Mouse (Mus musculus) embryonic facial prominence, embryonic 10.5 days (tissue): ENCODE measurements around the gene Fam19a2. TPM values are rescaled to one million over a fixed set of nuclear protein-coding genes. Genes with fewer than 3 reads are reported as not detected.

Experiments
- DNase-seq: peaks from one replicate; pipeline ENCODE4 v3.0.0-alpha.2; 2017; ENCODE audit warnings: low spot score
- H3K27ac ChIP-seq: fragments of 300-500 bp; sonication (generic); replicated peaks from 2 replicates; pipeline ENCODE4 v1.5.1; 2016; ENCODE audit warnings: mild to moderate bottlenecking
- H3K27me3 ChIP-seq: fragments of 300-500 bp; sonication (generic); replicated peaks from 2 replicates; pipeline ENCODE4 v1.6.1; 2016; ENCODE audit warnings: low read depth, mild to moderate bottlenecking; ENCODE audit not compliant: poor library complexity, severe bottlenecking
- H3K36me3 ChIP-seq: fragments of 300-500 bp; sonication (generic); replicated peaks from 2 replicates; pipeline ENCODE4 v1.6.1; 2016; ENCODE audit warnings: mild to moderate bottlenecking, moderate library complexity
- H3K4me1 ChIP-seq: fragments of 300-500 bp; sonication (generic); 2 replicates; pipeline ENCODE4 v1.6.1; 2016
- H3K4me3 ChIP-seq: fragments of 300-500 bp; sonication (generic); 2 replicates; pipeline ENCODE4 v1.5.1; 2016; ENCODE audit warnings: mild to moderate bottlenecking, moderate library complexity
- H3K9me3 ChIP-seq: fragments of 300-500 bp; sonication (generic); 2 replicates; pipeline ENCODE4 v1.6.1; 2016; ENCODE audit warnings: mild to moderate bottlenecking
- WGBS: fragments of 180-500 bp; shearing (Covaris S2); methylation state at CpG from one replicate; pipeline ENCODE4 v1.1.7; 2016; 5-methylcytosine and 5-hydroxymethylcytosine counted together
- polyA plus RNA-seq: library from polyadenylated mRNA; unstranded; fragments of >200 nt; fragmentation: Nextera tagmentation; extraction: Ambion mirVana; gene quantifications from 2 replicates; pipeline ENCODE4 v1.2.1, GENCODE M21; 2016

Gene Fam19a2
- polyA plus RNA-seq, 1 experiment from 2014 or later = 5.1 TPM

DNA sequence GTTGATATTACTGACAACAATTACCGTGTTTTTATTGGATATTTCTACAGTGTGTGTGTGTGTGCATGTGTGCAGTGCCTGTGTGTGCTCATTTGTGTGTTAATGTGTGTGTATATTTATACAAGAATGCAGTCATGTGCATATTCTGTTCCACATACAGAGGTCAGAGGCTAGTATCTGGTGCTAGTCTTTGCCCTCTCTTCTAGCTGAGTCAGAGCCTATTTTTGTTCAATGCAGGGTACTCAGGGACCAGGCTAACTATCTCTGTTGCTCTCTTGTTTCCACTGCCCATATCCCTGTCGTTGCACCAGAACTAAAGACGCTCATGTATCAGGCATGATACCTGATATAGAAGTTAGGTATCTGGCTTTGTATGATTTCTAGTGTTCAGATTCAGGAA, 251.0 kb downstream of the Fam19a2 start:
- 89% methylated on average over 3 of the region's 3 CpGs for WGBS
- H3K4me1 ChIP-seq = no peaks in the 10 kb centered on the region
- no peak overlapping the region for H3K4me3 ChIP-seq
- H3K36me3 ChIP-seq = no peaks in the 10 kb centered on the region
- H3K27ac ChIP-seq = no peak overlapping the region
- H3K9me3 ChIP-seq = no peaks in the 10 kb centered on the region
- H3K27me3 ChIP-seq = no peaks in the 10 kb centered on the region
- no peak for DNase-seq

DNA sequence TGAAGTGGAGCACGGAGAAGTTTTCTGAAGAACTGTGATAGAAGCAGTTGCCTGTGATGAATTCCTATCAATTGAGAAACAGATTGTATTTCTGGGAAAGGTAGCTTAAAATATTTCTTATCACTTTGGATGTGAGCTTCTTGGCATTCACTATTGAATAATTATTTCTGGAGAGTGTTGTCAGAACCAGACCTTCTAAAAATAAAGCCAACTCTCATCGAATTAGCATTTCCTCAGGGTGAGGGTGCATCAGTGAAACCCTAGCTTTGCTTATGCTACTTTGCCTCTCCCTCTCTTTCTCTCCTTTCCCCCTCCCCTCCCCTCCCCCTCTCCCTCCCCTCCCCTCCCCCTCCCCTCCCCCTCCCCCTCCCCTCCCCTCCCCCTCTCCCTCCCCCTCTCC, 256.8 kb downstream of the Fam19a2 start:
- 88% methylated on average over 2 of the region's 2 CpGs for WGBS
- Histone ChIP-seq H3K4me3 (no peak overlapping the region), H3K9me3 (peaks cover 7% of the 10 kb centered on the region), H3K27ac (no peak overlapping the region), H3K4me1 (no peaks in the 10 kb centered on the region), H3K36me3 (no peaks in the 10 kb centered on the region), H3K27me3 (no peaks in the 10 kb centered on the region)
- DNase-seq = no peak

DNA sequence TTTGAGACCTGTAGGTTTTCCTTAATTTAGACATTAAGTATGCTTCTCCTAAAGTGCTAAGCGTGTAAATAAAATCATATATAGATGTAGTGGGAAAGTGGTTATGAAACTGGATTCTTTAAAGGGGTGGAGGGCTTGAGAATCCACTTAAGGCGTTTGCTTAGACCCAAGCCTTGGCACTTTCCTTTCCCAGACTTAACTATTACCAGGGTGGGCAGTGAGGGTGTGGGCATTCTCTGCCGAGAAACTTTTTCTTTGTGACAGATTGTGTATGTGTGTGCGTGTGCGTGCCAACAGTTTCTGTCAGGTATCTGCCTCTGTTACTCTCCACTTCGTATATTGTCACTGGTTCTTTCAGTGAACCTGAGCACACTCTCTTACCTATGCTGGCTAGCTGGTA, 257.4 kb downstream of the Fam19a2 start:
- Histone ChIP-seq H3K9me3 (peaks cover 7% of the 10 kb centered on the region), H3K27me3 (no peaks in the 10 kb centered on the region), H3K4me3 (no peak overlapping the region), H3K4me1 (no peaks in the 10 kb centered on the region), H3K27ac (no peak overlapping the region), H3K36me3 (no peaks in the 10 kb centered on the region)
- DNase-seq = no peak
- 94% methylated on average over 6 of the region's 6 CpGs for WGBS

DNA sequence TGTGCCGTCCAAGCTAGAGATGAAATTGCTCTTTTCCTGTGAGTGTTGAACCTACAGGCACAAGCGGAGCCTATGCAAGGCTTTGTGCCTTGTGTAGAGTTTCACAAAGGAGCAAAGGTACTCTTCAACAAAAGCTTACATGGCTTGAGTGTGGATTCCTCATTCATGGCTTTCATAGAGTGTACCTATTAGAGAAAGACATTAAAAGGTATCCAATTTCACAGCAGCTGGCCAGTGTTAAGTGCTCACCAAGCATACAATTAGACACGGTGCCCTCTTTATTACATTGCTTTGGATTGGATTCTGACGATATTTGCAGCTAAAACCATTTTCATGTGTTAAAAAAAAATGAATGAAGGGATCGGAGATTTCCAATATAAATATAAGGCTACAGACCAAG, 261.6 kb downstream of the Fam19a2 start:
- H3K27me3 ChIP-seq = no peaks in the 10 kb centered on the region
- no peaks in the 10 kb centered on the region for H3K36me3 ChIP-seq
- H3K27ac ChIP-seq = no peak overlapping the region
- peaks cover 7% of the 10 kb centered on the region for H3K9me3 ChIP-seq
- no peak overlapping the region for H3K4me3 ChIP-seq
- no peaks in the 10 kb centered on the region for H3K4me1 ChIP-seq
- no peak for DNase-seq
- WGBS = 67% methylated on average over 5 of the region's 5 CpGs

DNA sequence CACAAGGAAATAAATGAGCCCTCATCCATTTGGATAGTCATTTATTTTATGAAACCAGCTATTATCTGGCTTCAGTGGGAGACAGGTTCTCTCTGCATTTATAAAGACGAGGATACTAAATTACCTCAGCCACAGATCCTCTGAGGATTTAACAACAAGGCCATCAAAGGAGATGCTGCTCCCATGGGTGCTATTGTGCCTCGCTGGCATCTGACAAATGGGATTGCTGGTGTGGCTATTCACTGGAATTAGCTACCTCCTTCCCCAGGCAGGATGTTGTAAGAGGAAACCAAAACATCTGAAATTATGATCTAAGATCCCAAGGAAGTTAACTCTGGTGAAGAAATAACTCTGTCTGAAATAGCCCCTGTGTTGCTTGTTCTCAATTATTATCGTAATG, 262.3 kb downstream of the Fam19a2 start:
- DNase-seq = no peak
- H3K4me3 ChIP-seq = no peak overlapping the region
- no peaks in the 10 kb centered on the region for H3K4me1 ChIP-seq
- H3K27ac ChIP-seq = no peak overlapping the region
- H3K9me3 ChIP-seq = peaks cover 7% of the 10 kb centered on the region
- 66% methylated on average over 3 of the region's 3 CpGs for WGBS
- no peaks in the 10 kb centered on the region for H3K27me3 ChIP-seq
- no peaks in the 10 kb centered on the region for H3K36me3 ChIP-seq

DNA sequence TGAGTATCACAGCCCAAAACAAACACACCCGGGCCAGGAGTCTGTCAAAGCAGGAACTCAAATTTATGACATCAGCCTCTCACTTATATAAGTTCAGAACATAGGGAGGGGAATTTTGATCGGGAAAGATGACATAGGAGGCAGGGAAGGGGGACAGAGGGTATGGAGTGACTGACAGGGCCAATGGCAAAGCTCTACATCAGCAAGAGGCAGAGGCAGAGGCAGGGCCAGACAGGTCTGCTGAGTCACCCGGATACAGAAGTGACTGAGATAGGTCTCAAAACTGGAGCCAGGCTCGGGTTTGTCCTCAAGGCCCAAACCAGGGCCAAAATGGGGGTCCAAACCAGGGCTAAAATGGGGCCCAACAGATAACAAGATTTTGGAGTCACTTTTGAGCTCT, 272.3 kb downstream of the Fam19a2 start:
- WGBS = 78% methylated on average over 4 of the region's 4 CpGs
- Histone ChIP-seq H3K36me3 (no peaks in the 10 kb centered on the region), H3K27me3 (no peaks in the 10 kb centered on the region), H3K4me1 (no peaks in the 10 kb centered on the region), H3K27ac (no peak overlapping the region), H3K4me3 (no peak overlapping the region), H3K9me3 (no peaks in the 10 kb centered on the region)
- no peak for DNase-seq

DNA sequence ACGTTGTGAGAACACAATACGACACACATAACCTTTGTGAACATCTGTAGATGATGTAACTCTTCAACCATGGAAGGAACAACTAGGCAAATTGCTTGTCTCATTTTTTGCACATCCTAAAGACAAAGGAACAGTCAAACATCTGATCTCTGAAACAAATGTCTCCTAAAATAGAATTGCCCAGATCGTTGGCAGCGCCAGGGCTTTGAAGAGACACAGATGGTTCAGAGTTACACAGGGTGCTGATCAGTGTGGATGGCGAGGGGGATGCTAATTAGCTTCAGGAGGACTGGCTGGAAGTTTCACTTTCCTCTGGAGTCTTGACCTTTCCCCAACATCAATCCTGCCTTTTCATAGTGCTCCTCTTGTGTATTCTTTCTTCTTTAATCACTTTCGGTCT, 284.6 kb downstream of the Fam19a2 start:
- H3K4me3 ChIP-seq = no peak overlapping the region
- H3K4me1 ChIP-seq = no peaks in the 10 kb centered on the region
- WGBS = 72% methylated on average over 6 of the region's 6 CpGs
- no peak overlapping the region for H3K27ac ChIP-seq
- no peak for DNase-seq
- H3K27me3 ChIP-seq = no peaks in the 10 kb centered on the region
- no peaks in the 10 kb centered on the region for H3K9me3 ChIP-seq
- H3K36me3 ChIP-seq = no peaks in the 10 kb centered on the region

DNA sequence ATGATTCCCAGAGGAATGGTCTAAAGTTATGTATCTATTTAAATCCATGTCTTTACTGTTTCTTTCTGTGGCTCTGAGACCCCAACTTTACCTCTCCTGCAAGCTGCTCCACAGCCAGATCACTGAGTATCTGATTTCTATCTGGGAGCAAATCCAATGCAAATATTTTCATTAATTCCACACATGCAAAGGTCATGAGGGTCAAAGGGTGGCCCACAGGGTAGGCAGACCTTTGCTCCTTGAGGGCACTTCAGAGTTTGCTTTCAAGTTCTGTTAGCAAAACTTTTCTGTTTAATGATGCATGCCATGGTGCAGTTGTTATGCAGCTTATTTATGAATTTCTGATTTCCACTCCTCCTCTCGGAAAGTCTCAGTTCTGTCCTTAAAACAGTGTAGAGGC, 303.9 kb downstream of the Fam19a2 start:
- H3K36me3 ChIP-seq = no peaks in the 10 kb centered on the region
- 38% methylated on average over 1 of the region's 1 CpGs for WGBS
- H3K27ac ChIP-seq = no peak overlapping the region
- peaks cover 36% of the 10 kb centered on the region for H3K4me1 ChIP-seq
- peak; percentile 54 for DNase-seq
- H3K4me3 ChIP-seq = no peak overlapping the region
- no peaks in the 10 kb centered on the region for H3K27me3 ChIP-seq
- no peaks in the 10 kb centered on the region for H3K9me3 ChIP-seq

DNA sequence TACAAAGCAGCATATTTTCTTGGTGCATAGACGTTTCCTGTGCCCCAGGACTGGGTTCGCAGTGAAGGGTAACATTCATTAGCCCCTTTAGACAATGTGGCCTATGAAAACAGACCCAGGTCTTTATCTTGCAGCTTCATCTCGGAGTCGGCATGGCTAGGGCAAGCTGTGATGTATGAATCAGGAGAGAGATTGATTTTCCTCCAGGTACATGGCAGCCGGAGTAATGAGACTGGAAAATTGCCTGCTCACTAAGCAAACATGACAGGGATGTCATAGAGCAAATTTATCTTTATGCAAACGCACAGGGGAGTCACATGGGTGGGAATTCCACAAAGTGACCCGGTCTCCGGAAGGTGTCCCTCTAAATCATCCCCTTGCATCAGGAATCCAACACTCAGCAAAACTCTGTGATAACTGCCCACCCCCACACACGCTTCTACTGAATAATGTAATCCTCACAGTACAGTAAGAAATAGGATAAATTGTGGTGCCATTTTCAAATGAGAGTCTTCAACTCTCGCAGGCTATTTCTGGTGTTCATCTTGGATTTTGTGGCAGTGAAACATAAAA, 306.9 kb downstream of the Fam19a2 start:
- Histone ChIP-seq H3K27ac (no peak overlapping the region; the same call in 1 of the 2 replicates), H3K4me1 (peaks cover 42% of the 10 kb centered on the region), H3K27me3 (no peaks in the 10 kb centered on the region), H3K36me3 (no peaks in the 10 kb centered on the region), H3K4me3 (no peak overlapping the region), H3K9me3 (no peaks in the 10 kb centered on the region)
- no peak for DNase-seq
- WGBS = 60% methylated on average over 10 of the region's 10 CpGs

DNA sequence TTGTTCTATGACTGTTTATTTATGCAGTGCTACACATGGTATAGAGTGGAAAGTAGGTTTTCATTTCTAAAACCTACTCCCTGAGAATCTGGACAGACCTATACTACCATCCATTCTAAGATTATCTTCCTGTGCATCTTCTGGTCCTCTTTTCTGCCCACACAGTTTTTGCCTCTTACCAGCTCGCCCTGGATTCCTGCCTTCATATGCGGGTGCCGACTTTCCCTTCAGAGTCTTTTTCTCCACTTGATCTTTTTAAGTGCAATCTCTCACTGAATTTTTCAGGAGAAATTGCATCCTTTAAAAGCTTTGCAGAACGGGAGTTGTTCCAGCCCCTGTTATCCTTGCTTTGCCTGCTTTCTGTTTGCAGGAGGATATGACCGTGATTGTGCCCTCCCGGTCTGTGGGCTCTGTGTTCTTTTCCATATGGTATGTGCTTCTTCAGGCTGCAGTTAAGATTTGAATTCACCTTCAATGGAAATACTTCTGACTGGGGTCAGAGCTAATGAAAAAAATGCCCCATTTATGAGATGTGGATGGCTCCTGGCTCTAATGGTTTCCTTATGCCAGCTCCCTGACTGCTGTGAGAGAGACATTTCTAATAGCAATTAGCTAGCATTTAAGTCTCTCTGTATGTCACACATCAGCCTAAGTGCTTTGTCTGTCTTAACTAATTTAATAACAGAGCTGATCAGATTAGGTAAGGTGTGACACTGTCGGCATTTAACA, 308.7 kb downstream of the Fam19a2 start:
- Histone ChIP-seq H3K4me1 (peaks cover 41% of the 10 kb centered on the region), H3K9me3 (no peaks in the 10 kb centered on the region), H3K27me3 (no peaks in the 10 kb centered on the region), H3K4me3 (no peak overlapping the region), H3K36me3 (no peaks in the 10 kb centered on the region), H3K27ac (peak overlapping the region; percentile 59)
- peak; percentile 52 for DNase-seq
- 53% methylated on average over 7 of the region's 7 CpGs for WGBS

DNA sequence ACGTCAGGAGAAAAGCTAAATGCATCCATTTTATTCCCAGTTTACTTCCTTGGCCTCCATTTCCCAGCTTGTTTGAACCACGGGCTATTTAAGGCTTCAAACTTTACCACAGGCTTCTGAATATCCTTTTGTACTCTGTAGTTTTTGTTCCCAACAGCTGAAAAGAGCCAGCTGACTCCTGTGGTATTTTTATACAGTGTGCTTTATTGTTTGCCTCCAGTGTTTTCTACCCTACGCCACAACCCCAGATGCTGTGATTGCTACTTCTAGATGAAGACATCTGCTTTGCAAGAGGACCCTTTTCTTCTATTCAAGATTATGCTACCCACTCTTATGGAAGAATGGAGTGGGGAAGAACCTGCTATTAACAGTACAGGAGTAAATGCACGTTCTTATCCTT, 314.0 kb downstream of the Fam19a2 start:
- peaks cover 4% of the 10 kb centered on the region for H3K4me1 ChIP-seq
- no peaks in the 10 kb centered on the region for H3K36me3 ChIP-seq
- H3K4me3 ChIP-seq = no peak overlapping the region
- H3K27me3 ChIP-seq = no peaks in the 10 kb centered on the region
- H3K27ac ChIP-seq = no peak overlapping the region
- WGBS = 80% methylated on average over 4 of the region's 4 CpGs
- no peak for DNase-seq
- H3K9me3 ChIP-seq = no peaks in the 10 kb centered on the region

DNA sequence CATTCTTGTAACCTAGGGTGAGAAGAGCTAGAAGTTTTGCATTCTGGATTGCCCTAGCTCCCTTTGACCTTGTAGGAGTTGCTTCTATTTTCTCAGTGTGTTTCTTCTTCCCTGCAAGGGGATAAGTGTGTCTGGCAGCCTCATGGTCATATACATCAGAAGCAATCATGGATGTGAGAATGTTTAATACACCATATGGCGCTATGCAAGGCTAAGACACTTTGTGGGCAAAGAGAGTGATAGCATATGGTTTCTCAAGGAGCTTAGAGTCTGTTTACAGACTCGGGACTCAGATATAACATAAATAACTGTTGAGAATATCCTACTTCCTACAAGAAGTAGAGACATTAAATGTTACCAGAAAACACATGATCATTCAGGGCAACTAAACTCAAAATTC, 315.2 kb downstream of the Fam19a2 start:
- Histone ChIP-seq H3K9me3 (no peaks in the 10 kb centered on the region), H3K36me3 (no peaks in the 10 kb centered on the region), H3K4me1 (peaks cover under 1% of the 10 kb centered on the region; the same call in 1 of the 2 replicates), H3K27me3 (no peaks in the 10 kb centered on the region), H3K4me3 (no peak overlapping the region), H3K27ac (no peak overlapping the region)
- 76% methylated on average over 2 of the region's 2 CpGs for WGBS
- no peak for DNase-seq

DNA sequence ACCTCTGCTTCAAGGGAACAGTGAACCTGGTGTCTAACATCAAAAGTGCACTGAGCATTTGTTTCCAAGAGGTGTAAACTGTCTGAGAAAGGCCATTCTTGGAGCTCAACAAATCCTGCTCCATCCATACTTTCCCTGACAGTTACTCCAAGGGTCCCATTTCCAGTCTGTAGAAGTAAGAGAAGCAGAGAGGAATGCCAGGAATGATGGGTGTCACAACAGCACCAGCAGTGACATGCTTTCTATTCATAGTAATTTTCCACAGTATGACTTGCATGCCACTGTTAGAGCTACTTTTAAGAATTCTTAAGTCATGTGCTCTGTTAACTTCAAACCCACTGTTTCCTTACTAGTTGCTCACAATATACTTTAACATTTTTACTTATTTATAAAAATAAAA, 331.2 kb downstream of the Fam19a2 start:
- no peak overlapping the region for H3K4me3 ChIP-seq
- H3K27ac ChIP-seq = no peak overlapping the region
- no peaks in the 10 kb centered on the region for H3K27me3 ChIP-seq
- no peaks in the 10 kb centered on the region for H3K36me3 ChIP-seq
- no peaks in the 10 kb centered on the region for H3K9me3 ChIP-seq
- peaks cover 4% of the 10 kb centered on the region for H3K4me1 ChIP-seq
- DNase-seq = no peak
